Mouse (Mus musculus): Measurements from ENCODE around the gene Hdgfl2. TPM values are rescaled to one million over a fixed set of nuclear protein-coding genes. Genes with fewer than 3 reads are reported as not detected.

Hdgfl2 gene
- 30.2 and 32.2 TPM in 2 replicates for polyA plus RNA-seq (2012; rRNA removed)

GRCm38 (mm10) chr17:56078880-56079795 is at the start of gene Hdgfl2:
Gene Hdgfl2, plus strand, starts transcription at chr17:56079634.

GRCm38 (mm10) chr17:56036176-56036900 is 43.1 kb upstream of the Hdgfl2 start, which contains the start of gene Sh3gl1:
Gene Sh3gl1, minus strand, starts transcription at chr17:56036635.

GRCm38 (mm10) chr17:56040030-56040856 is 39.2 kb upstream of the Hdgfl2 start, which contains the start of gene Chaf1a:
Gene Chaf1a, plus strand, starts transcription at chr17:56040439.

GRCm38 (mm10) chr17:56074827-56075208 is 4.6 kb upstream of the Hdgfl2 start, which contains the start of gene Ubxn6:
Gene Ubxn6, minus strand, starts transcription at chr17:56075028.

GRCm38 (mm10) chr17:56109219-56110051 is 30.0 kb downstream of the Hdgfl2 start, which contains the start of gene Plin4:
Gene Plin4, minus strand, starts transcription at chr17:56109803.

GRCm38 (mm10) chr17:56117251-56117710 is 37.8 kb downstream of the Hdgfl2 start, which contains the start of gene Plin5:
Gene Plin5, minus strand, starts transcription at chr17:56117596.

GRCm38 (mm10) chr17:56121826-56122225 is 42.4 kb downstream of the Hdgfl2 start, which contains the start of gene Lrg1:
Gene Lrg1, minus strand, starts transcription at chr17:56122001.

GRCm38 (mm10) chr17:56139858-56140595 is 60.6 kb downstream of the Hdgfl2 start, which contains the start of gene Sema6b:
Gene Sema6b, minus strand, starts transcription at chr17:56140343.

Other genes starting within 250 kb of the Hdgfl2 start
- 0.84 and 0.92 TPM in 2 replicates for gene Zfp119a, start 200.7 kb upstream of the Hdgfl2 start, polyA plus RNA-seq (2012; rRNA removed)
- 3.6 TPM in 2 replicates for gene Zfp959, start 187.5 kb upstream of the Hdgfl2 start, polyA plus RNA-seq (2012; rRNA removed)
- 1.0 and 1.1 TPM in 2 replicates for gene Zfp119b, start 130.1 kb upstream of the Hdgfl2 start, polyA plus RNA-seq (2012; rRNA removed)
- gene Ebi3, start 127.0 kb upstream of the Hdgfl2 start, polyA plus RNA-seq (2012; rRNA removed), result 3.0 and 4.2 TPM in 2 replicates
- gene Yju2, start 120.5 kb upstream of the Hdgfl2 start, polyA plus RNA-seq (2012; rRNA removed), result 5.0 and 5.9 TPM in 2 replicates
- gene Shd, start 109.2 kb upstream of the Hdgfl2 start, polyA plus RNA-seq (2012; rRNA removed), result 0.23 and 0.38 TPM in 2 replicates
- 0.08 and 0.25 TPM in 2 replicates for gene Fsd1, start 93.1 kb upstream of the Hdgfl2 start, polyA plus RNA-seq (2012; rRNA removed)
- 1.9 and 2.0 TPM in 2 replicates for gene Stap2, start 74.0 kb upstream of the Hdgfl2 start, polyA plus RNA-seq (2012; rRNA removed)
- gene Mpnd, start 73.9 kb upstream of the Hdgfl2 start, polyA plus RNA-seq (2012; rRNA removed), result 14.0 and 16.4 TPM in 2 replicates
- gene Sh3gl1, start 43.0 kb upstream of the Hdgfl2 start, polyA plus RNA-seq (2012; rRNA removed), result 25.3 and 29.6 TPM in 2 replicates
- 16.0 and 18.2 TPM in 2 replicates for gene Chaf1a, start 39.2 kb upstream of the Hdgfl2 start, polyA plus RNA-seq (2012; rRNA removed)
- 7.6 and 8.7 TPM in 2 replicates for gene Ubxn6, start 4.6 kb upstream of the Hdgfl2 start, polyA plus RNA-seq (2012; rRNA removed)
- 0.02 TPM in 2 replicates for gene Plin4, start 30.2 kb downstream of the Hdgfl2 start, polyA plus RNA-seq (2012; rRNA removed)
- gene Plin5, start 38.0 kb downstream of the Hdgfl2 start, polyA plus RNA-seq (2012; rRNA removed), result 0.15 and 0.16 TPM in 2 replicates
- gene Lrg1, start 42.4 kb downstream of the Hdgfl2 start, polyA plus RNA-seq (2012; rRNA removed), result 0.17 and 0.18 TPM in 2 replicates
- 0.93 and 0.95 TPM in 2 replicates for gene Sema6b, start 60.7 kb downstream of the Hdgfl2 start, polyA plus RNA-seq (2012; rRNA removed)
- 1.4 and 1.7 TPM in 2 replicates for gene Tnfaip8l1, start 82.8 kb downstream of the Hdgfl2 start, polyA plus RNA-seq (2012; rRNA removed)
- gene Mydgf, start 104.3 kb downstream of the Hdgfl2 start, polyA plus RNA-seq (2012; rRNA removed), result 38.1 and 40.3 TPM in 2 replicates
- gene Dpp9, start 139.3 kb downstream of the Hdgfl2 start, polyA plus RNA-seq (2012; rRNA removed), result 12.9 and 15.0 TPM in 2 replicates
- gene Fem1a, start 177.2 kb downstream of the Hdgfl2 start, polyA plus RNA-seq (2012; rRNA removed), result 4.8 and 5.7 TPM in 2 replicates
- 4.4 and 4.8 TPM in 2 replicates for gene Ticam1, start 197.2 kb downstream of the Hdgfl2 start, polyA plus RNA-seq (2012; rRNA removed)
- 7.2 and 8.9 TPM in 2 replicates for gene Plin3, start 213.2 kb downstream of the Hdgfl2 start, polyA plus RNA-seq (2012; rRNA removed)
- not detected in 2 replicates for gene Arrdc5, start 220.7 kb downstream of the Hdgfl2 start, polyA plus RNA-seq (2012; rRNA removed)
- 82.5 and 93.9 TPM in 2 replicates for gene Uhrf1, start 223.7 kb downstream of the Hdgfl2 start, polyA plus RNA-seq (2012; rRNA removed)
- gene Kdm4b, start 246.4 kb downstream of the Hdgfl2 start, polyA plus RNA-seq (2012; rRNA removed), result 3.6 and 4.1 TPM in 2 replicates

Measured in liver, embryonic 14 days (tissue).